Mouse (Mus musculus) midbrain, embryonic 11.5 days (tissue): ENCODE results near the gene Cxcl5. TPM values are rescaled to one million over a fixed set of nuclear protein-coding genes. Genes with fewer than 3 reads are reported as not detected.
"Not testable (repeated sequence)": the region's sequence is repeated elsewhere in the genome, so short reads cannot be mapped to it uniquely, and the experiment has no call there.

Experiments used
- ATAC-seq: fragments of 200-750 bp; cut with Nextera tagmentation; 2 replicates; pipeline ENCODE4 v1.8.0; 2017; ENCODE audit warnings: moderate TSS enrichment, moderate library complexity; ENCODE audit not compliant: low FRiP score
- DNase-seq: peaks from one replicate; pipeline ENCODE4 v3.0.0; 2015; ENCODE audit warnings: low spot score; ENCODE audit errors: missing footprints
- H3K27ac ChIP-seq: fragments of 300-500 bp; sonication (generic); 2 replicates; pipeline ENCODE4 v1.5.1; 2014; ENCODE audit warnings: low read depth, low read length
- H3K27me3 ChIP-seq: fragments of 300-500 bp; sonication (generic); 2 replicates; pipeline ENCODE4 v1.6.1; 2014; ENCODE audit warnings: mild to moderate bottlenecking, low read length, moderate library complexity, mixed read lengths; ENCODE audit not compliant: control insufficient read depth, insufficient read depth
- H3K36me3 ChIP-seq: fragments of 300-500 bp; sonication (generic); 2 replicates; pipeline ENCODE4 v1.6.1; 2014; ENCODE audit warnings: mild to moderate bottlenecking, low read length, moderate library complexity, mixed read lengths; ENCODE audit not compliant: control insufficient read depth, insufficient read depth
- H3K4me1 ChIP-seq: fragments of 300-500 bp; sonication (generic); 2 replicates; pipeline ENCODE4 v1.6.1; 2014; ENCODE audit warnings: low read length; ENCODE audit not compliant: control insufficient read depth, insufficient read depth
- H3K4me2 ChIP-seq: fragments of 300-500 bp; sonication (generic); 2 replicates; pipeline ENCODE4 v1.6.1; 2014; ENCODE audit warnings: mild to moderate bottlenecking, moderate library complexity
- H3K4me3 ChIP-seq: fragments of 300-500 bp; sonication (generic); 2 replicates; pipeline ENCODE4 v1.5.1; 2014; ENCODE audit warnings: low read depth, low read length
- H3K9ac ChIP-seq: fragments of 300-500 bp; sonication (generic); 2 replicates; pipeline ENCODE4 v1.6.1; 2014; ENCODE audit warnings: low read length
- H3K9me3 ChIP-seq: fragments of 300-500 bp; sonication (generic); 2 replicates; pipeline ENCODE4 v1.6.1; 2016; ENCODE audit warnings: low read length; ENCODE audit not compliant: control insufficient read depth
- WGBS: fragments of 180-500 bp; shearing (Covaris S2); extraction: QIAGEN DNeasy Blood & Tissue Kit; methylation state at CpG from one replicate; pipeline ENCODE4 v1.1.7; 2014; 5-methylcytosine and 5-hydroxymethylcytosine counted together
- microRNA-seq: library from miRNA; unstranded; fragments of <30 nt; microRNA quantifications from one replicate; pipeline ENCODE4, GENCODE M21; 2017
- polyA plus RNA-seq: library from polyadenylated mRNA; unstranded; fragments of >200 nt; fragmentation: Nextera tagmentation; extraction: Ambion mirVana; gene quantifications from 2 replicates; pipeline ENCODE4 v1.2.1, GENCODE M21; 2014

Cxcl5 gene
- polyA plus RNA-seq, 1 experiment from 2014 or later: 0.11 TPM

GRCm38 (mm10) chr5:90795392-90795791, 36.2 kb downstream of the Cxcl5 start:
- not testable (repeated sequence) for H3K4me1 ChIP-seq, DNase-seq, H3K4me3 ChIP-seq, H3K4me2 ChIP-seq, H3K27ac ChIP-seq, H3K27me3 ChIP-seq, H3K36me3 ChIP-seq, ATAC-seq, H3K9ac ChIP-seq, H3K9me3 ChIP-seq
- 88% methylated on average over 2 of the region's 2 CpGs for WGBS

GRCm38 (mm10) chr5:90804574-90804973, 45.4 kb downstream of the Cxcl5 start:
- no peak overlapping the region for H3K4me3 ChIP-seq
- no peak for DNase-seq
- no peaks in the 10 kb centered on the region for H3K36me3 ChIP-seq
- H3K4me1 ChIP-seq: no peaks in the 10 kb centered on the region
- no peak for ATAC-seq
- no peak overlapping the region for H3K4me2 ChIP-seq
- H3K27me3 ChIP-seq: no peaks in the 10 kb centered on the region
- no peaks in the 10 kb centered on the region for H3K9me3 ChIP-seq
- H3K9ac ChIP-seq: no peak overlapping the region
- no peak overlapping the region for H3K27ac ChIP-seq

- Histone ChIP-seq H3K27ac (no peak overlapping the region), H3K9me3 (no peaks in the 10 kb centered on the region), H3K27me3 (no peaks in the 10 kb centered on the region), H3K4me1 (no peaks in the 10 kb centered on the region), H3K36me3 (no peaks in the 10 kb centered on the region), H3K4me3 (no peak overlapping the region), H3K9ac (no peak overlapping the region), H3K4me2 (no peak overlapping the region)
- ATAC-seq: no peak
- DNase-seq: no peak
These were observed 46.9 kb downstream of the Cxcl5 start for GRCm38 (mm10) chr5:90806050-90806449.

- WGBS: 85% methylated on average over 3 of the region's 3 CpGs
- Histone ChIP-seq H3K27me3 (no peaks in the 10 kb centered on the region), H3K4me3 (no peak overlapping the region), H3K4me2 (no peak overlapping the region), H3K27ac (no peak overlapping the region), H3K36me3 (no peaks in the 10 kb centered on the region), H3K9ac (no peak overlapping the region), H3K4me1 (no peaks in the 10 kb centered on the region), H3K9me3 (no peaks in the 10 kb centered on the region)
- ATAC-seq (no peak), DNase-seq (no peak)
These were observed 48.2 kb downstream of the Cxcl5 start for GRCm38 (mm10) chr5:90807176-90807950.

Small RNA genes within 50 kb of the gene (microRNA-seq; reads per million reads assigned to microRNA genes)
- gene Gm24322: not detected

Other genes with a start within 250 kb of the Cxcl5 start
- gene Afm, start 240.4 kb upstream of the Cxcl5 start, polyA plus RNA-seq: not detected in 2 replicates
- not detected in 2 replicates for gene 5830473C10Rik, start 198.3 kb upstream of the Cxcl5 start, polyA plus RNA-seq
- gene Rassf6, start 118.7 kb upstream of the Cxcl5 start, polyA plus RNA-seq: 0.27 and 0.34 TPM in 2 replicates
- 16.5 and 19.5 TPM in 2 replicates for gene Ppbp, start 9.2 kb downstream of the Cxcl5 start, polyA plus RNA-seq
- gene Pf4, start 13.1 kb downstream of the Cxcl5 start, polyA plus RNA-seq: 85.1 and 96.3 TPM in 2 replicates
- not detected in 2 replicates for gene Cxcl3, start 26.7 kb downstream of the Cxcl5 start, polyA plus RNA-seq
- gene Cxcl15, start 35.2 kb downstream of the Cxcl5 start, polyA plus RNA-seq: not detected in 2 replicates
- not detected in 2 replicates for gene Cxcl1, start 131.9 kb downstream of the Cxcl5 start, polyA plus RNA-seq
- gene Cxcl2, start 144.5 kb downstream of the Cxcl5 start, polyA plus RNA-seq: not detected in 2 replicates
- gene Mthfd2l, start 171.8 kb downstream of the Cxcl5 start, polyA plus RNA-seq: 105 and 107 TPM in 2 replicates